Mouse (Mus musculus) left cerebral cortex, postnatal 25 days (tissue): ENCODE measurements around the gene Dek. TPM values are rescaled to one million over a fixed set of nuclear protein-coding genes. Genes with fewer than 3 reads are reported as not detected.

Experiments
- DNase-seq, 2 experiments: peaks; one replicate each; pipeline ENCODE4 v3.0.0; 2022; ENCODE audit warnings: low spot score in 2 of 2, mixed read lengths in 1 of 2
- intact Hi-C: fragments of 180-260 bp; cut with DNase I; formaldehyde crosslinking; loops from one replicate; pipeline ENCODE4 v1.15.1; 2025
- total RNA-seq, 2 experiments: library from RNA; stranded (reverse); gene quantifications; 2 replicates each; pipeline ENCODE4 v1.2.3; 2021

Dek gene
- total RNA-seq, 2 experiments from 2014 or later = 47.7 to 48.5 TPM

DNA sequence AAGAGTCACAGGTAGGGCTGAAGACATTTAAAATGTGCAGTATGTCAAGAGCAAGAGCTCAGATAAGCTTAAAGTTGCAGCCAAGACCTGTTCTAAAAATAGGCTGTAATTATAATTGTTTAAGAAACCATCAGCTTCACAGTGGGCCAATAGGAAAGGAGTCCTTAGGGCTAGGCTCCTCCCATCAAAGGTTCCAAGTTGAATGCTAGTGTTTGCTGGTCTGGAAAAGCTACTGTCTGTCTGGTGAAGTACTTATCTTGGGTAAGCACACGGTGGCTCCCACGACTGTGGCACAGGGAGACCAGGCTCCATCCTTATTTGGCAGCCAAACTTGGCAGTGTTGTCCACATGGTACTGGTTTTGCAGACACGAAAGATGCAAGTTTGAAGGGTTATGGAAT lies 6.9 kb upstream of the Dek start:
- intact Hi-C loops = no loop called here
- DNase-seq = no peak

DNA sequence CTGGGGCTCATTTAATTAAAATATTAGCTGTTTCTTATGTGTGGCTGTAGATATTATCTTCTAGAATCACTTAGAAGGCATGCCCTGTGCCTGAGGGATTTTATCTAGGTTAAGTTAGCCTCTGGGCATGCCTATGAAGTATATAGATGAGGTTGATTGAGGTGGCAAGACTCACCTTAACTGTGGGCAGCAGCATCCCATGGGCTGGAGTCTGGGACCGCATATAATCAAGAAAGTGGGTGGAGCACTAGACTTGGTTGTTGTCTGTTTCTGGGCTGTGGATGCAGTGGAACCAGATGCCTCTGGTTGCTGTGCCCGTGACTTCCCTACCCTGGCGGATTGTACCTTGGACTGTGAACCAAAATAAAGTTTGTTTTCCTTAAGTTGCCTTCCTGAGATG lies 6.1 kb upstream of the Dek start:
- intact Hi-C loops = no loop called here
- DNase-seq = no peak

DNA sequence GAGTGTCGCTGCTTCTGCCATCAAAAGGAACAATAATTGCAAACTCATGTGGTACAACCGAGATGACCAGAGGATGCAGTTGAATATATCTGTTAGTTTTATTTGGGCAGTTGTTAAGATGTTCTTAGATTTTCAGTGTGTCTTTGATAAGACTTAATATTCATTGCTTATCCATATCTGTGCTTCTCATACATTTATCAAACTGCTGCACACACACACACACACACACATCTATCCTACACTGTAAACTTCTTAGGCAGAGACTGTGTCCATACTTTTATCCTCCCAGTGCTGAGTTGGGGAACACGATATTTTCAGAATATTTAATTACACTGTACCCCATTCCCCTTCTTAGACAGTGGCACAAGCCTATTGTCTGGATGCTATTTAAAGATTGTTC lies 5.2 kb upstream of the Dek start:
- intact Hi-C loops = no loop called here
- no peak for DNase-seq

DNA sequence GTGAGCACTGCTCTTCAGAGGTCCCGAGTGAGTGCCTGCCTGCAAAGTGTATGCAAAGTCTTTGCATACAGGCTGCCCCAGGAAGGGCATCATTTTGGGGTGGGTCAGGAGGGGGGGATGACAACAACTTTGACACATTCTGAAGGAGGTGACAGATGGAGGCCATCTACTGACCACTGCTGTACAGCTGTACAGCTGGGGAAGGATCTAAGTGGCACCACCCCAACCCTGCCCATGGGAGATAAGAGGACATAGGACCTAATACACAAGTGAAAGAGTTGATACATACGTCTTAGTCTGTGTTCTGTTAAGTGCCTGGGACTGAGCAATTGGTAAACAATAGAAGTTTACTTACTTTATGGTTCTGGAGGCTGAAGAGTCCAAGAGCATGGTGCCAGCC lies 3.2 kb upstream of the Dek start:
- intact Hi-C loops = loop anchor here (5.0 kb wide), 1 partner anchor 38 kb away; no protein-coding TSS in a partner anchor
- no peak for DNase-seq

DNA sequence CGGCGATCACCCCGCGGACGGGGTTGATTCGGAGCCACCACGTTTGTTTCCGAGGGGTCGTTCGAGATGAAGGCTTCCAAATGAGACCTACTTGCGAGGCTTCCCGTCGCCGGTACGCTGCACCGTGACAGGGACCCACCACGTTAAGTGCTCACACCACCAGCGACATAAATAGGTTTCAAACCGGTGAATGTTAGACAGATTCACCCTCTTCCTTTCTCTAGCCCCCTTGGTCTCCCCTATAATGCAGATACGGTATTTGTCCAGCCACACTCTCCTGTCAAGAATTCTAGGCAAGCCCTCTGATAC lies 533 bp upstream of the Dek start:
- intact Hi-C loops = loop anchor here (5.0 kb wide), 1 partner anchor 41 kb away; no protein-coding TSS in a partner anchor
- DNase-seq = no peak

DNA sequence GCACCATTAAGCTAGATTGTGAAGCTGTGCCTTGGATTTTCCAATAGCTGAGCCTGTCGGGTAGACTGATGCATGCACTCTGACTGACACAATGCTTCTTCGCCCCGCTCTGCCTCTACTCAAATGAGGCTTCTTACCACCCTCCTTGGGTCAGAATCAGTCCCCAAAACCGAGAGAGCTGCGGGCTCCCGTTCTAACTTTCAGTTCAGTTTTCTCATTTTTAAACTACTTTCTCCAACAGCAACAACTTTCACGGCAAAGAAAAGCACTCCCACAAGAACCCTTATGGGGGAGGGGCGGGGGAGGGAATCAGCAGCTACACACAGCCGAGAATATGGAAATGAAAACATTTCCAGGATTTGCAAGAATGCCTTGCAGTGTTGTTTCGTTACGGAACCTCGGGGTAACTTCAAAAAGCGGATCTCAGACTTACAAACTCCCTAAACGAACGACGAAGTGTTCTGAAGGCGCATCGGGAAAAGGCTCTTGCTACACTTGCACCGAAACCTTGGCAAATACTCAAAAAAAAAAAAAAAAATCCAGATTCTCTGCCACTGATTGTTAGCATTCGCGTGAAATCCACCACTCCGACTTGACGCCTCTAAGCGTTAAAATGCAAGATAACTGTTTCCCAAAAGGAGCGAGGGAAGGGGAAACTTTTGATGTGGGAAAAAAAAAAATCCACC lies 1.0 kb downstream of the Dek start:
- intact Hi-C loops = loop anchor here (5.0 kb wide), 1 partner anchor 42 kb away; no protein-coding TSS in a partner anchor

DNA sequence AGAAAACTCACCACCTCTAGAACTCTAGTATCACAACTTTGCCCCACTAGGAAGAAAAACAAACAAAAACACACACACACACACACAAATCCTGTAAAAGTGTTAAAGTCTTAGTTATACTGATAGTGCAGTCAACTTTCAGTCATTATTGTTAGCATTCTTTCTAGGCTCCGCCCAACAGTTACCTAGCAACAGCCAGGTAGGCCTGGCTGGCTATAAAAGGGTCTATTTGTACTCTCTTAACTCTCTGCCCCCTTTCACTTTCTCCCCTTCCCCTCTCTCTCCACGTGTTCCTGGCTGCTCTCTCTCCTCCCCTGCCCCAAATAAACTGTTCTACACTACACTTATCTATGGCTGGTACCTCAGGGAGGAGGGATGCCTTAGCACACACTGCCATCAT lies 1.9 kb downstream of the Dek start:
- intact Hi-C loops = no loop called here

More for the DNA sequence above, 1.0 kb downstream of the Dek start:
- DNase-seq = peak; percentile 9 to 38

DNA sequence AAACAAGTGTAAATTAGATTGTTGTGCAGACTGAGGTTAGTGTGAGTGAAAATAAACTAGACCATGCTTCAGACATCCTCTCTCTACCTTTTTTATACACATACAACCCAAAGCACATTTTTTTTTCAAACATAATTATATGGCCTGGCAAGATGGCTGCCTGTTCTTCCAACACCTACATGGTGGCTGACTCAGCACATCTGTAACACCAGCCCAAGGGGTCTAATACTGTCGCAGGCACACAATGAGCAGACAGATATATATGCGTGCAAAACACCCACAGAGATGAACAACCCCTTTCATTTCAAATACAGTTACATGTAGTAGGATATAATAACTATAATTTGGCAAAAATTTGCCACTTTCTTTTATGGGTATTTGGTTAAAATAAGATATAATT lies 5.4 kb downstream of the Dek start:
- intact Hi-C loops = no loop called here

More for the DNA sequence above, 1.9 kb downstream of the Dek start:
- DNase-seq = no peak

DNA sequence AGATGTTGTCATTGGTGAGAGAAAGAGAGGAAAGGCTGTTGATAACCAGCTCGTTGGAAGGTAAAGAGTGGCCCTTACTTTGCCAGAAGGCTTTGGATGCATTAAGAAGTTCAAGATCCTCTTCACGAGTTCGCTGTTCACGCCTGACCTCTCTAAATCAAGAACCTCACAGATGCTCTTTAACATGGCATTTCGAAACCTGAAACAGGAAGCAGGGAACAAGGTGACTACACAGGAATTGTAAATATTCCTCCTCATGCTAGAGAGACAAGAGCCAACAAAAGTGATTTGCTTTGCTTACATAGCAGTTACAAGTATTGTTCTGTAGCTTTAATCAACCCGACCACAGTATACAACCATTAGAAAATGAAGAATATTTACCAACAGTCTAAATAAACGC lies 6.7 kb downstream of the Dek start:
- intact Hi-C loops = no loop called here
- DNase-seq = no peak

More for the DNA sequence above, 5.4 kb downstream of the Dek start:
- no peak for DNase-seq

DNA sequence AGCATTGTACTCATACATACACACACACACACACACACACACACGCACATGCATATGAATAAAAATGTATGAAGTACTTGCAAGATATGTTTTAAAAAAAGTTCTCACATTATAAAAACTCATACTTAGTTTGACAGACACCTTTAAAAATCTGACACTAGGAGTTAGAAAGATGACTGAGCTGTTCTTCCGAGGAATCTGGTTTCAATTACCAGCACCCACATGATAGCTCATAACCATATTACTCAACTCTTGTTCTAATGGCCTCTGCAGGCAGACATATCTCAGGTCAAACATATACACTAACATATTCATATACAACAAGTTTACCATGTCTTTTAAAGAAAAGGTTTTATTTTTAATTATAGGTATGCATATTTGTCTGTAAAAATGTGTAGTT lies 9.4 kb downstream of the Dek start:
- intact Hi-C loops = no loop called here
- DNase-seq = no peak

DNA sequence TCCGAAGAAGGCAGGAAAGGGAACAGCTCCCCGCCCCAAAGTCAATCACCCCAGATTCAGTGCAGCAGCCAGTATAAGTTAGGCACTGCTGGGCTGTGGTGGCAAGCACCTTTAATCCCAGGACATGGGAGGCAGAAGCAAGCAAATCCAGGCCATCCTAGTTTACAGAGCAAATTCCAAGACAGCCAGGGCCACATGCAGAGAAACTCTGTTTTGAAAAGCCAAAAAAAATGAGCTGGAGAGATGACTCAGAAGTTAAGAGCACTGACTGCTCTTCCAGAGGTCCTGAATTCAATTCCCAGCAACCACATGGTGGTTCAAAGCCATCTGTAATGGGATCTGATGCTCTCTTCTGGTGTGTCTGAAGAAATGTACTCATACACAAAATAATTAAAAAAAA lies 12.2 kb downstream of the Dek start:
- no peak for DNase-seq
- intact Hi-C loops = no loop called here

DNA sequence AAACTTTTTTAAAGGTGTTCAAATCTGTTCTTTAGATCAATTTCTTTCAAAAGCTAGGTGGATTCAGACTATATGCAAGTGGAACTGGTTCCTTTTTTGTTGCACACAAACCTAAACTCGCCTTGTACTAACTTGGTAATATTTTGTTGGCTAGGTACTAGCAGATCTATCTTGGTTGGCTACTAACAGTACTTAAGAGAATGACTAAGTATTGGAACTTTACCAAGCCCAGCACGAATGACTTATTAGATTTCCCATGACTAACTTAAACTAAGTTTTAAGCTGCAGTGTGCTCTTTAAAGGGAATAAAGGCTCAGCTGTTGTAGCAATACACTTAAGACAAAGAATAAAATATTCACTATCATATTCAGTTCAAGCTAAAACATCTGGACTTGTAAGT lies 16.7 kb downstream of the Dek start:
- intact Hi-C loops = no loop called here
- no peak for DNase-seq

DNA sequence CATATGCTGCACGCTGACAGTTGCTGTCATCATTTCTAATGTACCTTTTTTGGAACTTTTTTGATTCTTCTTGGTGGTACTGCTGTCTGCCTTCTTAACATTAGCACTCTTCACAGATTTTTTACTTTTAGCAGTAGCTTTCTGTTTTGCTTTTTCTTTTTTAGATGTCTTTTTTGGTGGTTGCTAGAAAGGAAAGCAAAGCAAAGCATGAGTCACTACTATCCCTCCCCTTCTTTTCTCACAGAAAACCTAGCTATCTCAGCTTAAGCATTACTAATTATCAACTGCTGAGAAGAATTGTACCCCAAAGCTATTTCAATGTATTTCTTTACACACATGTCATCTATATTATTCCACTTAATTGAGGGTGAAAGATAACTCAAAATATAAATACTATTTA lies 17.6 kb downstream of the Dek start:
- peak in 1 of 2 experiments; percentile 19 for DNase-seq
- intact Hi-C loops = no loop called here

DNA sequence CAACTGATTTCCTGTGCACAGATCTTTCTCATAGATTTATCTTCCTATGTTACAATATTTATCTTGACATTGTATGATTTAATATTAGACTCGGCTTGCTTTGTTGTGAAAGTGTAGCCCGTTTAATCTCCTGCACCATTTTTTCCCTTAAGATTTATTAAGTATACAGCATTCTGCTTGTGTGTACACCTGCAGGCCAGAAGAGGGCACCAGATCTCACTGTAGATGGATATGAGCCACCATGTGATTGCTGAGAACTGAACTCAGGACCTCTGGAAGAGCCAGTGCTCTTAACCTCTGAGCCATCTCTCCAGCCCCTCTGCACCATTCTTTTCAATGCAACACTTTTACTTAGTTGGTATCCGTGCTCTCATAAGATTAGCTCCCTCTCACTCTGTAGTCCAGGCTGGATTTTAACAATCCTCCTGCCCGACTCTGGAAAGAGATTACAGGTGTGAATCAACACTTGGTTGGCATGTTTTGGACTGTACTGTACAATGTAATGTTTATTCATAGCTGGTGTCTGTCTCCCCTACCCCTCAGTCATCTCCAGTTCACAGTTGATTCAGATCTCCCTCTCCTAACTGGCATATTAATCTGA lies 25.0 kb downstream of the Dek start:
- intact Hi-C loops = no loop called here
- DNase-seq = no peak

DNA sequence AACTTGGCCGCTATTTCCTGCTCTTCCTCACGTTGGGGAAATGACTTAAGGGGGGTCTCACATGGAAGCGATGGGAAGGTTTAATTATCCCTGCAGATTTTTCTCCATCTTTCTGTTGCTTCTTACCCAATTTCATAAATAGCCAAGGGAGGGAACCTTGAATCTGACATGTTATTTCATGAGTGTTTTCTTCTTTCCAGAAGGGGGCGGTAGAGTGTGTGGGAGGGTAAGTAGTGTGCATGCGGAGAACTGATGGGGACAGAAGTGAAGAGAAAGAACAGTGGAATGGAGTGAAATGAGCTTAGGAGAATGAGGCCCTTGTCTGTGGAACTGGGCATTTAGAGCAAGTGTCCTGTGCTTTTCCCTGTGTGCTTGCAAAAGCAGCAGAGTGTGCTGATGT lies 27.2 kb downstream of the Dek start:
- intact Hi-C loops = loop anchor here (2.0 kb wide), 1 partner anchor 210 kb away; no protein-coding TSS in a partner anchor

DNA sequence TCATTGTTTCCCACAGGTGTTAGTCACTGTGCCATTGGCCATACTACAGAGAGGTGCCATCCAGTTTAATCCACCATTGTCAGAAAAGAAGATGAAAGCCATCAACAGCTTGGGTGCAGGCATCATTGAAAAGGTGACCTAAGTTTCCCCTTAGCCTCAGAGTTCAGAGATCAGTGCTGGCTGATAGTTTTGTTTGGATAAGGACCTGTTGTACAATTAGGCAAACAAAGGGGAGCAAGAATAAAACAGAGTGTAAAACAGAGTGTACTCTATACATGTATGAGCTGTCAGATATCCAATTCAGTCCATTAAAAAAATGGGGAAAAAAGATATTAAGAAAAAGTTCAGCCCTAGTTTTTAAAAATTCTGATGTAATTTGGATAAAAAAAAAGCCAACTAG lies 28.6 kb downstream of the Dek start:
- DNase-seq = no peak
- intact Hi-C loops = no loop called here

More for the DNA sequence above, 27.2 kb downstream of the Dek start:
- DNase-seq = no peak

DNA sequence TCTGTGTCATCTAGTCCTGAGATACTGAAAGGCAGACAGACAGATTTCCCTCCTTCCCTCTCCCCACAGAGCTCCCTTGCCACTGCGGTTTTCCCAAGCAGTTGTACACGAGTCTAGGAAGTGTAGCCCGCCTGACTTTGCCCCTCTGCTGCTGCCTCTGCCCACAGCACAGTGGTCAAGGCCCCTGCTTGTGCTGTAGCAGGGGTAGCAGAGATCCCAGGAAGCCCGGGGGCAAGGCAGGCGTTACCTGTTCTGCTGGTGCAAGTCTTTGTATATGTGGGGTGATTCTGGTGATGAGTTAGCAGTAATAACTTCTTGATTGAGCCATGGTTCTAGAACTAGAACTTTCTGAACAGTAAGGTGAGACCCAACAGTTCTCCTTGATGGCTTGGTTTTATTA lies 29.8 kb downstream of the Dek start:
- DNase-seq = no peak
- intact Hi-C loops = no loop called here

DNA sequence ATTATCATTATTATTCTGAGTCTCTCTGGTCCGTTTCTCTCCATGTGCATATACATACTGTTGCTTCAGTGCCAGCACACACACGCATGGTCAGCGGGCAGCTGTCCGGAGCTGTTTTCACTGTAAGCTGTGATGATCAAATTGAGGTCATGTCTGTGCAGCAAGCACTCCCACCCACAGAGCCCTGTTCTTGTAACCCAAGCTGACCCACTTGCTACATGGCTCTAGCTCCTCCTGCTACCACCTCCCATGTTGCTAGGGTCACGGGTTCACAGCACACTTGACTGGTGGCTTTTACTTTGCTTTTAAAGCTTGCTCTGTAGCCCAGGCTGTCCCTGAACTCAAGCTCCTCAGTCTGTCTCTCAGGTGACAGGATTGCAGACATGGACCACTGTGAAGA lies 33.5 kb downstream of the Dek start:
- intact Hi-C loops = no loop called here
- DNase-seq = no peak

DNA sequence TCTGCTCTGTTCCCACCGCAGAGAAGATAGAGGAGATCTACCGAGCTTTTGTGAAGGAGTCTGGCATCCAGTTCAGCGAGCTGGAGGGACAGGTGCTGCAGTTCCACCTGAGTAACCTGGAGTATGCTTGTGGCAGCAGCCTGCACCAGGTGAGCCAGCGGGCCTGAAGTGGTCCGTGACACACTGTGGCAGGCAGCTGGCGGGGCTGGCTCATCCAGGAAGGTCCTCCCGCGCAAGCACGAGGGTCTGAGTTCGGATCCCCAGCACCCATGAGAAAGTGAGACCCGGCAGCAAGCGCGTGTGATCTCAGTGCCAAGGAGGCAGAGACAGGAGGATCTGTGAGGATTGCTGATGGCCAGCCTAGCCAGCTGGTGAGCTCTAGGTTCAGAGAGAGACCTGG lies 34.1 kb downstream of the Dek start:
- intact Hi-C loops = no loop called here
- DNase-seq = no peak

DNA sequence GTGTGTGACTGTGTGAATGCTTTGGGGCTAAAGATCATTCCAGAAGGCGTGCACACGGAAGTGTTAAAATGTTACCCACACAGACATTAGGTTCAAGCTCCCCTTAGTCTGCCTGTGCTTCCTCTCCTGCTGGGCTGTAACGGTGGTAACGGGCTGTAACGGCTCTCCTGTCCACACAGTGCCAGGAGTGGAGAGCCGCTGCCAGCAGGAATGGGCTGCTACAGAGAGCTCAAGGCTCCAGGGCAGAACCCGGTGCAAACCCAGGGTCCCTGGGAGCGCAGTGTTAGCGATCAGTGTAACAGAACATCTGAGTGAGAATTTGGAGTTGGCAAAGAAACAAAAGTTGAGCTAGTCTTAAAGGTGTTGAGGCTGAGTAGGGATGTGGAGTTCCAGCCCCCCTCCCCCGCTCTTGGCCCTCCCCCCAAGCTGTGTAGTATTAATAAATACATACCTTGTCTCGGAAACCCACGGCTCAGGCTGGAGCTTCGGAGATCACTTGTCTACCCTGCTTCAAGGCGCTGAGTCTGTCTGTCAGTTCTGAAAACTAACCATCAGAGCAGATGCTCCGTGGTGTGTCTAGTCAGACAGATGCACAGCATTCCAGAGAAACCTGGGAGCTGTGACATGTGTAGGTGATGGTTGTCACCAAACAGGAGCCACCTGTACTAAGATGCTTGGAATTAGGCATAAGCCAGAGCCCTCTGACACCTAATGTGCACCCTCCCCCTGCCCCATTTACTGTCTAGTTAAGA lies 35.5 kb downstream of the Dek start:
- intact Hi-C loops = no loop called here
- no peak for DNase-seq

DNA sequence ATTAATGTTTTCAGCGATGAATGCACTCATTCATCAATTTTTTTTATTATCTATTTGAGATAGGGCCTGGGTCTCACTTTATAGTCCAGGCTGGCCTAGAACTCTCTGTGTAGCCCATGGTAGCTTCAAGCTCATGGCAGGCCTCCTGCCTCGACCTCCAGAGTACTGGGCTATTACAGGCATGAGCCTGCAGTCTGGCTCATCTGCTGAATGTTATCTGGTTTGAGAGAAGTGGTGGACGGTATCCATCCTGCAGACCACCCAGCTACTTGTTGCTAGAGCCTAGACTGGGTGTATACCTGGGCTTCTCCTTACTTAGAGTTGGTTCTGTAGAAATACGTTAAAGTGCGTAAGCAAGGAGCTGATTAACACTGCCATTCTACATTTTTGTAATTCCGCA lies 39.0 kb downstream of the Dek start:
- no peak for DNase-seq
- intact Hi-C loops = no loop called here
